Mouse (Mus musculus) layer of hippocampus, postnatal 25 days (tissue): ENCODE data around the gene Ccnk. TPM values are rescaled to one million over a fixed set of nuclear protein-coding genes. Genes with fewer than 3 reads are reported as not detected.

Experiments used
- DNase-seq, 2 experiments: peaks; one replicate each; pipeline ENCODE4 v3.0.0; 2022; ENCODE audit warnings: mixed read lengths in 2 of 2, low spot score in 1 of 2; ENCODE audit errors: extremely low spot score in 1 of 2
- total RNA-seq, 2 experiments: library from RNA; stranded (reverse); gene quantifications; 2 replicates each; pipeline ENCODE4 v1.2.3; 2021

Gene Ccnk
- total RNA-seq, 2 experiments from 2014 or later = 25.6 to 33.7 TPM

DNA sequence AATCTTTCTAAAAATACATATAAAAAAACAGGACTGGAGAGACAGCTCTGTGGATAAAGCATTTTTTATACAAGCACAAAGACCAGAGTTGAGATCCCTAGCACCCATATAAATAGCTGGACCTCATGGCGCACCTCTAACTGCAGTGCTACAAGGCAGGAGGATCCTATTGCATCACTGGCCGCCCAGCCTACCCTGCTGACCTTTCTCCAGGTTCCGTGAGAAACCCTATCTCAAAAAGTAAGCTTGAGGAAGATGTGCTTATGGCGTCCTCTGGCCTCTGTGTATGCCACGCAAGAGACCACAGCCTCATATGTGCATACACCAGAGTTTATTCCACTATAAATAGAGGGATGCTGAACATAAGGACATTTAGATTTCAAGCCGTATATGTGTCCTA, 2.3 kb downstream of the Ccnk start:
- no peak for DNase-seq

- DNase-seq = no peak
These were observed 8.2 kb downstream of the Ccnk start for GRCm38 (mm10) chr12:108187541-108188091.

DNA sequence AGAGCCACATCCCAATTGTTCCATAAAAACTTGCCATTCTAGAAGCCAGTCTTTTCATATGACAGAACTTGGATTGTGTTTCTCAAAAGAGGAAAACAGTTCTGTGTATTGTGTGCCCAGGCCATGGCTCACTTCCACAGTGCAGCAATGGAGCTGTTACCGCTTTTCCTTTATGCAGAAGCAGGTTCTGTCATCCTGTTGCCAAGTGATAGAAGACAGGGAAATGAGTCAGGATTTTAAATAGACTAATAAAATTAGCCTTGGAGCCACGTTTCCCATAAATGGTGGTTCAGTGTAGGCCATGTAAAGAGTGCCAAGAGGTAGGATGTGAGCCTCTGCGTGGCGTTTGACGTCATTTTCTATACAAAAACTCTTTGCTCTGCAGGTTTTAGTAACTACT, 14.5 kb downstream of the Ccnk start:
- no peak for DNase-seq

- DNase-seq = no peak
These were observed 16.4 kb downstream of the Ccnk start for GRCm38 (mm10) chr12:108195761-108196160.

DNA sequence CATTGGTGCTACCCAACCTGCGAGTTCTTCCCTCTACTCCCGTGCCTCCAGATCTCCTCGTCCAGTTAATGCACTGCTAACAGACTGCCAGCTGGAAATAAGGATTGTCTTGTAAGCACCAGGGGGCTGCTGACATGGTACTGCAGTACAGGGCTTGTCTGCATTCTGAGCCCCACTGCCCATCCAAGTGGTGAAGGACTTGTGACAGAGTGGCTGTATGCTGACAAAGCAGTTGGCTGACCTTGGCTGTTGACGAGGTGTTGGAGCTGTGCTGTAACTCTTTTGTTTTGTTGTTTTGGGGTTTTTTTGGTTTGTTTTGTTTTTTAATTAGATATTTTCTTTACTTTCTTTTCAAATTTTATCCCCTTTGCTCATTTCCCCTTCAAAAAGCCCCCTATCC, 19.1 kb downstream of the Ccnk start:
- no peak for DNase-seq

- DNase-seq = no peak
These were observed 20.7 kb downstream of the Ccnk start for GRCm38 (mm10) chr12:108200094-108200493.

DNA sequence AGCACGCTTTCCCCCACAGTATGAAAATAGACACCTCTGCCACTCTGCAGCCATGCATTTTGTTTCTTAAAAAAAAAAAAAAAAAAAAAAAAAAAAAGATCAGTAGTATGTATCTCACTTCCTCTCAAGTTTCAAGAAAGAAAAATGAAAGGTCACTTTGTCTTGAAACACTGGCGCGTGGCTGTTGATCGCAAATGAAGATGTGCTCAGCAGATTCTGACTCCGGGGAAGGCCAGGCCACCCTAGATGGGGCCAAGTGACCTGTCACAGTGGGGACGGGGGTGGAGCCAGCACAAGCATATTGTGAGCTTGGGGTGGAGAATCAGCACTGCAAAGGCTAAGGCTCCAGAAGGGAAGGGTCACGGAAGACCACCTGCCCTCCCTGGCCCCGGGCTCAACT, 24.5 kb downstream of the Ccnk start:
- no peak for DNase-seq

GRCm38 (mm10) chr12:108204978-108205377, 25.6 kb downstream of the Ccnk start:
- no peak for DNase-seq

GRCm38 (mm10) chr12:108206641-108207040, 27.3 kb downstream of the Ccnk start:
- peak; percentile 83 to 94 for DNase-seq

DNA sequence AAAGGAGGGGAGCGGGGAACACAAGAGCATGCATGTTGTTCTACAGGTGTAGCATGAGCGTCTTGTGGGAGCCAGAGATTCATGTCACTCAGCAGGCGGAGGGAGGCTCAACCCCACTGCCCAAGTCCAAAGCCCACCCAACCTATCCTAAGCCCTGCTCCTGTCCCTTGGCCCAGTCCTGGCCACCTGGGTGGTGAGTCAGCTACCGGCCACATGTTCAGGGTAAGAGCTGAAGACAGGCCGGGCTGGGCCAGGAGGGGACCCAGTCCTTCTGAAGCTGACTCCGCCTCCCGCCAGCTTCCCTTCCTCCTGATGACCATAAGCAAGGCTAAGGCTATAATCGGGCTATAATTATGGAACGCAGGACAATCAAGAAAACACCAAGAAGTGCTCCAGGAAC, 28.8 kb downstream of the Ccnk start:
- no peak for DNase-seq

DNA sequence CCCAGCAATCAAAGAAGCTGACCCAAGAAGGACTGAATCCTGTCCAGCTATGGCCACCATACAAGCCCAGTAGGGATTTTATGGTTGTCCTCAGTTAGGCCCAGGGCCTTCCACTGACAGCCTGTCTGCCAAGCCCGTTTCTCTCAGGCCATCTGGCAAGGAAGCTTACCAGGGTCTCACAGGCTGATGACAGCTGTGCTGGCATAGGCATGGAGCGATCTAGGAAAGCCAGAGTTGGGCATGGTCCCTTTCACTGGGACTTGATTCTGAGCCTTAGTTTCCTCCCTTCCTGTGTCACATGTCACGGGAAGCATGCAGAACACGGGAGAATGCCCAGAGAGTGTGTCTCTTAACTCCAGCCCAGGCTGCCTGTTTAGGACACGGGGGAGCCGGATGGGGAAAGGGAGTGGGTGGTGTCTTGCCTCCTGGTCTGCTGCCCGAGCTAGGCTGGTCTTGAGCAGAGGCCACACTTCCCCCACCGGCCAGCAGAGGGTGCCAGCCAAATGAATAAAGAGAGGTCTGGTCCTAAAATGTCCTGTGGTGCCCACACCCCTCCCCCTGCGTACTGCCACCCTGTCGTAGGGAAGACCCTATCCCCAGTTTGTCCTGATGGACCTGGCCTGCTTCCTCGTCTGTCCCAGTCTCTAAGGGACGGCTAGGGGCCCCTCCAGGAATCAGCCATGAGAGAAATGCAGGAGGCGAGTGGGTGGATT, 29.5 kb downstream of the Ccnk start:
- DNase-seq = peak; percentile 64 to 82

DNA sequence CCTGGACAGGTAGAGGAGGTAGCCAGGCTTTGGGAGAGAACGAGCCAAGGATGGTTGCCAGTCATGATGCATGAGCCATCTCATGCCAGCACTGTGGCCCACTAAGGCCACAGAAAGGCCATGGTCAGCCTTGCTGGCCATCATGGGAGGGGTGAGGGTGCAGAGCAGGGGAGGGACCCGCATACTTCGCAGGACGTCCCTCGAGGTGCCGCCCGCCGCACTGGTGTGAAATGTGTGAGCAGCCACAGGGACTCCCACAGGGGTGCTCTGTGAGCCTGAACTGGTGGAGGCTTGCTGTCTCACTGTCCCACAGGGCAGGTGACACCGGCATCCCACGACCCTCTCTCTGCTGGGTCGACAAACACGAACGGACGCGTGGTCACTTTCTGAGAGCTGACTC, 31.2 kb downstream of the Ccnk start:
- DNase-seq = no peak

- no peak for DNase-seq
These were observed 32.7 kb downstream of the Ccnk start for GRCm38 (mm10) chr12:108212071-108212470.

DNA sequence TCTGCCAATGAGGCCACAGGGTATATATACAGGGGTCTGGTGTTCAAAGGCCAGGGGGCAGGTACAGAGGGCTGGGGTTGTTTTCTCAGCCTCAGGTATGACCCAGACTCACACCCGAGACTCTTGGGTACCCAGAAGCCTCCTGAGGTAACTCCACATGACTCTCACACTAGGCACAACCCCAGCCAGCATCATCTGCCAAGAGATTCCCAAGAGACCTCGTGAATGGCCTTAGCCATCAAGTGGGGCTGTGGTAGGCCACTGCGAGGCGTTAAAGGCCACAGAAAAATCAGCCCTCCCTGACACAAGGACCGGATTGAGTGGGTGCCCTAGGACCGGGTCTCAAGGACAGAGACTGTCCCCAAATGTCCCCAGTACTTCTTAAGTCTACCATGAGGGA, 33.1 kb downstream of the Ccnk start:
- DNase-seq = no peak

GRCm38 (mm10) chr12:108213090-108214041, 34.0 kb downstream of the Ccnk start:
- DNase-seq = no peak

DNA sequence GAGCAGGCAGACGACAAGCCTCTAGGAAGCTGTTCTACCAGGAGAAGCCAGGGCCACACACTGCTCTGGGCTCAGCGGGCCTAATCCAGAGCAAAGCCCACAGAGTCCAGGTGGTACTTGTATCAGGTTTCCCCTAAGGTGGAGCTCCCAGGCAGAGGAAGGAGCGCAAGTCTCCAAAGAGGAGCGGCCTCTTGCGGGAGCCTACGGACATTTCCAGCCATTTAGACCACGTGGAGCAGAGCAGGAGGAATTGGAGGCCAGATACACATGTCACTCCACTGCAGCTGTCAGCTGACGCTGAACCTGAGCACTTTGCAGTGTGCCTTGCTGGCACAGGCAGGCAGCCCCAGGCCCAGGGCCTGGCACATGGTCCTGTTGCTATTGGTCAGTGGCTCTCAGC, 35.7 kb downstream of the Ccnk start:
- DNase-seq = no peak

GRCm38 (mm10) chr12:108216611-108217370, 37.4 kb downstream of the Ccnk start:
- DNase-seq = no peak

DNA sequence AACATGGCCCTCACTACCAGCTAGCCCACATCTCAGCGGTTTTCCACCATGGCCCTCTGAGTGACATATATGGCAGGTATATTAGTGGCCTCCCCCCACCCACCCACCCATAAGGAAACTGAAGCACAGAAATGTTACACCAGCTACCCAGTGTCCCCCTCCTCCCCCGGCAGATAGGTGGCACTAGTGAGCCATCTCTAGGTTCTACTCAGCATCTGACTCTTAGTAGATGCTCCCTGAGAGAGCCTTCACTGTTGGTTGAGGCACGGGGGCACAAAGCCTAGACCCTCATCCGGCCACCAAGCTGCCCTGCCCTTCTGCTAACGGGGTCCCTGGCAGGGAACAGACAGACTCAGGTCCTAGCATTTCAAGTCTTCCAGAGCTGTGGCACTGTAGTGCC, 38.2 kb downstream of the Ccnk start:
- peak in 1 of 2 experiments; percentile 76 for DNase-seq

DNA sequence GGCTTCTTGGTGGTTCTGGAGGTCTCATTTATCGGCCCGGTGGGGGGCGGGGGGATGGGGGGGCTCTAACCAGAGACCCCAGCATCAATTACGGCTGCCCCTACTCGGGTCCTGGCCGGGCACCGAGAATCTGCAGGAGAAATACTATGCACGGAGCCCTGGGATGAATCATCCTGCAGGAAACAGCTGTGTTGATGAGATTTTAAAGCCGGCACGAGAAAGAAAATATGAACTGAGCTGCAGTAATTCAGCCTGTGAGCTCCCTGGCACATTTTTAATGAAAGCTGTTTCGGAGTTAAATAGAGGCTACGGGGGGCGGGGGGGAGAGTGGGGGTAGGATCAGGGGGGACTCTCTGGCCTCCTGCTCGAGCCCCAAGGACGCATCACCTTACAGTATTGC, 39.8 kb downstream of the Ccnk start:
- DNase-seq = no peak

DNA sequence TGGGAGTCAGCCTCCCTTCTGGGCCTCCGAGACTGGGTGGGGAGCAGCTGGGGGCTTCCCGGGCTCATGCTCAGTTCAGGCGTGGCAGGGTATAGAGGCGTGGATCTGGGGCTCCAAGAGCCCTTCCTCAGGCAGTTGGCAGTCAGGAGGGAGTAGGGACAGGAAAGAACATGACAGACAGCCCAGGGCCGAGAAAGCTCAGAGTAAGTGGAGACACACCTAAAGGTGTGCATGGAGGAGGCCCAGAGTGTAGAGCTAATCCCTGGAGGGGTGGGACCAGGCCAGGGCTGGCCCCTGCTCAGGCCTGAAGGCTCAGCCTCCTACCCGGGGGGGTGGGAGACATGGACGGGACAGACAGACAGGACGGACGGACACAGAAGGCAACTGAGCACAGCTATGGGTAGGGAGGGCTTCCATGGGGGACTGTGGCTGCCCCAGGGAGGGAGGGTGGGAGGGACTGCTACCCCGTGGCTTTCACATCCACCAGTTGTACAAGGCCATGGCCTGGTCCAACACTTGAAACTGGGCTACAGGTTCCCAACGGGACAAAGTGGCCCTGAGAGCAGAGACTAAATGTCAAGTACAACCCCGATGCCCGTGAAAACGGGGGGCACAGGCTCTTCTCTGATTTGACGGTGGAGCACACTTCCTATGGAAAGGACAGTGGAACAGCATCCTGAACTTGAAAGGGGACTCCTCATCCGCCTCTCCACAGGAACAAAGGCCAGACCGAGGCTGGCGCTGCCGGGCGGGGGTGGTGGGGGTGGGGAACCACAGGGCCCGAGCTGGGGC, 40.6 kb downstream of the Ccnk start:
- no peak for DNase-seq
